Mouse (Mus musculus): ENCODE measurements around the gene Cdk5rap2.

GRCm38 (mm10) chr4:70332576-70332975, 77.7 kb downstream of the Cdk5rap2 start:
- no peak for TF ChIP-seq CTCF (IDR thresholded peaks at IDR 0.05; ENCODE audit: control insufficient read depth, insufficient read depth, insufficient replicate concordance, low read depth, low read length)
- TF ChIP-seq POLR2A (IDR thresholded peaks at IDR 0.05; ENCODE audit: control insufficient read depth, low read depth, low read length), result no peak
